Mouse (Mus musculus) CH12.LX (cell line): Measurements from ENCODE around the gene Wnk4. TPM values are rescaled to one million over a fixed set of nuclear protein-coding genes. Genes with fewer than 3 reads are reported as not detected.

ENCODE experiments used
- DNase-seq: peaks from one replicate; pipeline ENCODE4 v3.0.0-alpha.2; 2013; ENCODE audit errors: extremely low read depth
- H3K27ac ChIP-seq: 2 replicates; pipeline ENCODE4 v1.5.1; 2012; ENCODE audit warnings: low read depth, mild to moderate bottlenecking, control low read depth, moderate library complexity; ENCODE audit not compliant: insufficient read depth
- H3K27me3 ChIP-seq: replicated peaks from 2 replicates; pipeline ENCODE3; 2012; ENCODE audit warnings: inconsistent platforms
- H3K36me3 ChIP-seq, 2 experiments: replicated peaks in 1 of 2; 2 replicates each; pipeline versions ENCODE3 to v1.6.1; 2012; ENCODE audit warnings: inconsistent platforms in 1 of 2, low read length in 1 of 2, mild to moderate bottlenecking in 1 of 2, mixed read lengths in 1 of 2, moderate library complexity in 1 of 2; ENCODE audit not compliant: control insufficient read depth in 1 of 2, insufficient read depth in 1 of 2
- H3K4me1 ChIP-seq, 2 experiments: 2 replicates each; pipeline ENCODE4 v1.6.1; 2012; ENCODE audit warnings: inconsistent platforms in 1 of 2, moderate library complexity in 1 of 2; ENCODE audit not compliant: insufficient read depth in 2 of 2, control insufficient read depth in 1 of 2
- H3K4me2 ChIP-seq: 2 replicates; pipeline ENCODE4 v1.6.1; 2012; ENCODE audit warnings: low read depth, mild to moderate bottlenecking, control low read depth; ENCODE audit not compliant: poor library complexity, insufficient read depth, severe bottlenecking
- H3K4me3 ChIP-seq, 3 experiments: fragments of 150-350 bp in 1 of 3; sonication (generic) in 1 of 3; replicated peaks in 1 of 3; 2 replicates each; pipeline versions ENCODE3 to v1.5.1; 2011 to 2012; ENCODE audit warnings: low read depth in 2 of 3, low read length in 2 of 3, mild to moderate bottlenecking in 2 of 3, moderate library complexity in 2 of 3, control low read depth in 1 of 3, improper control_type of control experiment in 1 of 3, inconsistent platforms in 1 of 3, mixed read lengths in 1 of 3; ENCODE audit not compliant: poor library complexity in 1 of 3
- H3K79me2 ChIP-seq: replicated peaks from 2 replicates; pipeline ENCODE4 v1.6.1; 2012; ENCODE audit warnings: mild to moderate bottlenecking, moderate library complexity; ENCODE audit not compliant: control insufficient read depth, poor library complexity, insufficient read depth, severe bottlenecking; ENCODE audit errors: extremely low read depth
- H3K9ac ChIP-seq: 2 replicates; pipeline ENCODE4 v1.6.1; 2012; ENCODE audit warnings: low read depth, mild to moderate bottlenecking, control low read depth, moderate library complexity; ENCODE audit not compliant: insufficient read depth
- H3K9me3 ChIP-seq: replicated peaks from 2 replicates; pipeline ENCODE3; 2012; ENCODE audit warnings: low read length, inconsistent platforms, mixed read lengths
- CHD1 ChIP-seq: IDR thresholded peaks from 2 replicates; pipeline ENCODE4 v1.6.1; 2012; ENCODE audit warnings: low read depth, low read length, improper control_type of control experiment, inconsistent platforms
- CHD2 ChIP-seq: IDR thresholded peaks from 2 replicates; pipeline ENCODE4 v1.6.1; 2011; ENCODE audit warnings: low read length, improper control_type of control experiment
- E2F4 ChIP-seq: IDR thresholded peaks from 2 replicates; pipeline ENCODE4 v1.6.1; 2011; ENCODE audit warnings: low read depth, low read length, improper control_type of control experiment; ENCODE audit not compliant: insufficient replicate concordance
- EP300 ChIP-seq: IDR thresholded peaks from 2 replicates; pipeline ENCODE4 v1.6.1; 2011; ENCODE audit warnings: low read length, improper control_type of control experiment
- ETS1 ChIP-seq: conservative IDR thresholded peaks from 2 replicates; pipeline ENCODE4 v1.6.1; 2012; ENCODE audit warnings: low read depth, mild to moderate bottlenecking, inconsistent platforms, low read length, improper control_type of control experiment, moderate library complexity
- HCFC1 ChIP-seq: IDR thresholded peaks from 2 replicates; pipeline ENCODE4 v1.6.1; 2012; ENCODE audit warnings: low read depth, mild to moderate bottlenecking, inconsistent platforms, low read length, improper control_type of control experiment
- MAFK ChIP-seq: IDR thresholded peaks from 2 replicates; pipeline ENCODE4 v1.6.1; 2011; ENCODE audit warnings: low read length, improper control_type of control experiment; ENCODE audit not compliant: insufficient replicate concordance
- MAX ChIP-seq: IDR thresholded peaks from 2 replicates; pipeline ENCODE4 v1.6.1; 2011; ENCODE audit warnings: low read length, improper control_type of control experiment
- MEF2A ChIP-seq: IDR thresholded peaks from 2 replicates; pipeline ENCODE4 v1.6.1; 2014; ENCODE audit warnings: low read depth, mild to moderate bottlenecking, inconsistent platforms, low read length, improper control_type of control experiment, borderline replicate concordance
- NELFE ChIP-seq: IDR thresholded peaks from 2 replicates; pipeline ENCODE4 v1.6.1; 2011; ENCODE audit warnings: low read depth, low read length, improper control_type of control experiment
- PAX5 ChIP-seq: IDR thresholded peaks from 2 replicates; pipeline ENCODE4 v1.6.1; 2012; ENCODE audit warnings: low read length, inconsistent platforms, mixed read lengths
- POLR2AphosphoS2 ChIP-seq: IDR thresholded peaks from 2 replicates; pipeline ENCODE4 v1.6.1; 2011; ENCODE audit warnings: low read depth, low read length, improper control_type of control experiment
- RCOR1 ChIP-seq: conservative IDR thresholded peaks from 2 replicates; pipeline ENCODE4 v1.6.1; 2012; ENCODE audit warnings: low read depth, mild to moderate bottlenecking, inconsistent platforms, low read length, improper control_type of control experiment
- SIN3A ChIP-seq: IDR thresholded peaks from 2 replicates; pipeline ENCODE4 v1.6.1; 2012; ENCODE audit warnings: low read length, improper control_type of control experiment, inconsistent platforms
- SMC3 ChIP-seq: IDR thresholded peaks from 2 replicates; pipeline ENCODE4 v1.6.1; 2011; ENCODE audit warnings: low read depth, low read length, improper control_type of control experiment
- UBTF ChIP-seq: IDR thresholded peaks from 2 replicates; pipeline ENCODE4 v1.6.1; 2012; ENCODE audit warnings: low read depth, mild to moderate bottlenecking, inconsistent platforms, low read length, improper control_type of control experiment, moderate library complexity
- USF1 ChIP-seq: IDR thresholded peaks from 2 replicates; pipeline ENCODE4 v1.6.1; 2014; ENCODE audit warnings: low read depth, mild to moderate bottlenecking, inconsistent platforms, low read length, improper control_type of control experiment
- ZC3H11A ChIP-seq: IDR thresholded peaks from 2 replicates; pipeline ENCODE4 v1.6.1; 2012; ENCODE audit warnings: low read depth, mild to moderate bottlenecking, inconsistent platforms, low read length, improper control_type of control experiment
- ZKSCAN1 ChIP-seq: IDR thresholded peaks from 2 replicates; pipeline ENCODE4 v1.6.1; 2012; ENCODE audit warnings: low read depth, inconsistent platforms, low read length, improper control_type of control experiment, borderline replicate concordance
- dilution Hi-C: fragments of 300-500 bp; cut with MboI; formaldehyde crosslinking; loops from 2 replicates; pipeline ENCODE4 v1.14.3; 2020; ENCODE audit warnings: low sequenced_read_pairs; ENCODE audit not compliant: extremely low pct_unique_long_range_greater_than_20kb, extremely low pct_ligation_motif_present
- in situ Hi-C: fragments of 300-500 bp; cut with MboI; formaldehyde crosslinking; loops from 3 replicates; pipeline ENCODE4 v1.14.3; 2019; ENCODE audit warnings: low sequenced_read_pairs, low pct_ligation_motif_present, low pct_unique_long_range_greater_than_20kb, mixed read lengths
- polyA plus RNA-seq: library from polyadenylated mRNA; unstranded; fragments of >175 nt; gene quantifications from 2 replicates; pipeline ENCODE4 v1.2.1, GENCODE M21; 2012; ENCODE audit warnings: low read depth; ENCODE audit not compliant: insufficient read length
- total RNA-seq, 2 experiments: library from RNA; depleted of rRNA; stranded (reverse); fragments of 300-350 nt in 1 of 2; fragments of >200 nt in 1 of 2; gene quantifications; 2 replicates each; pipeline ENCODE4 v1.2.3; 2012 to 2014

Wnk4 gene
- total and polyA plus RNA-seq, 3 experiments, result 0.85 to 7.8 (median 0.90) TPM

- dilution Hi-C loops (no loop called here), in situ Hi-C loops (loop anchor here (10.0 kb wide), 1 partner anchor 76 kb away; no protein-coding TSS in a partner anchor)
- DNase-seq, result no peak
- H3K4me2 ChIP-seq, result no peak overlapping the region
- no peak overlapping the region for H3K9ac ChIP-seq
- H3K79me2 ChIP-seq, result peaks cover 5% of the 10 kb centered on the region; the same call in 1 of the 2 replicates
- TF ChIP-seq SIN3A (no peak), MAX (no peak), MEF2A (no peak), RCOR1 (no peak), SMC3 (no peak), EP300 (no peak), CHD2 (no peak), UBTF (no peak), E2F4 (no peak), MAFK (no peak), ZC3H11A (no peak), ETS1 (no peak), HCFC1 (no peak), ZKSCAN1 (no peak), POLR2AphosphoS2 (no peak), NELFE (no peak), PAX5 (no peak), CHD1 (no peak)
- no peak overlapping the region for H3K27ac ChIP-seq
- H3K4me1 ChIP-seq, result no peaks in the 10 kb centered on the region
- H3K4me3 ChIP-seq, result no peak overlapping the region
- H3K27me3 ChIP-seq, result no peaks in the 10 kb centered on the region
- no peaks in the 10 kb centered on the region for H3K9me3 ChIP-seq
- H3K36me3 ChIP-seq, result peaks cover 74 to 96% of the 10 kb centered on the region in 2 experiments
Measured at GRCm38 (mm10) chr11:101291231-101291630, 30.9 kb downstream of the Wnk4 start.

GRCm38 (mm10) chr11:101295191-101295590 lies 34.8 kb downstream of the Wnk4 start:
- Histone ChIP-seq H3K4me3 (no peak overlapping the region), H3K27ac (no peak overlapping the region), H3K36me3 (peaks cover 70 to 99% of the 10 kb centered on the region in 2 experiments)
- in situ Hi-C loops, result loop anchor here (10.0 kb wide), 1 partner anchor 80 kb away; no protein-coding TSS in a partner anchor
- TF ChIP-seq POLR2AphosphoS2 (no peak), USF1 (no peak), MAX (no peak)
- TF ChIP-seq, all 38 proteins: peak for 0
- no peaks in the 10 kb centered on the region for H3K27me3 ChIP-seq
- no peak overlapping the region for H3K4me2 ChIP-seq
- no peaks in the 10 kb centered on the region for H3K9me3 ChIP-seq
- peaks cover under 1 to 12% of the 10 kb centered on the region in 2 experiments; a peak in 3 of 4 replicates for H3K4me1 ChIP-seq
- DNase-seq, result no peak
- H3K9ac ChIP-seq, result no peak overlapping the region
- H3K79me2 ChIP-seq, result peaks cover 38% of the 10 kb centered on the region
- dilution Hi-C loops, result no loop called here
